Mouse (Mus musculus) midbrain, embryonic 13.5 days (tissue): Measurements from ENCODE around the gene N4bp1. TPM values are rescaled to one million over a fixed set of nuclear protein-coding genes. Genes with fewer than 3 reads are reported as not detected.

Experiments used
- ATAC-seq: fragments of 200-750 bp; cut with Nextera tagmentation; 2 replicates; pipeline ENCODE4 v1.8.0; 2017; ENCODE audit warnings: mild to moderate bottlenecking, moderate TSS enrichment, moderate library complexity
- H3K27ac ChIP-seq: fragments of 300-500 bp; sonication (generic); 2 replicates; pipeline ENCODE4 v1.5.1; 2015; ENCODE audit warnings: inconsistent platforms, mild to moderate bottlenecking, moderate library complexity
- H3K27me3 ChIP-seq: fragments of 300-500 bp; sonication (generic); 2 replicates; pipeline ENCODE4 v1.6.1; 2015; ENCODE audit warnings: mild to moderate bottlenecking, inconsistent platforms
- H3K36me3 ChIP-seq: fragments of 300-500 bp; sonication (generic); 2 replicates; pipeline ENCODE4 v1.6.1; 2015; ENCODE audit warnings: mild to moderate bottlenecking, inconsistent platforms
- H3K4me1 ChIP-seq: fragments of 300-500 bp; sonication (generic); replicated peaks from 2 replicates; pipeline ENCODE4 v1.6.1; 2015; ENCODE audit warnings: inconsistent platforms
- H3K4me2 ChIP-seq: fragments of 300-500 bp; sonication (generic); replicated peaks from 2 replicates; pipeline ENCODE4 v1.6.1; 2015; ENCODE audit warnings: moderate library complexity, mild to moderate bottlenecking, inconsistent platforms
- H3K4me3 ChIP-seq: fragments of 300-500 bp; sonication (generic); replicated peaks from 2 replicates; pipeline ENCODE4 v1.5.1; 2015; ENCODE audit warnings: mild to moderate bottlenecking, inconsistent platforms
- H3K9ac ChIP-seq: fragments of 300-500 bp; sonication (generic); replicated peaks from 2 replicates; pipeline ENCODE4 v1.6.1; 2015; ENCODE audit warnings: mild to moderate bottlenecking, inconsistent platforms
- H3K9me3 ChIP-seq: fragments of 300-500 bp; sonication (generic); 2 replicates; pipeline ENCODE4 v1.6.1; 2016; ENCODE audit warnings: mild to moderate bottlenecking, inconsistent platforms
- WGBS: fragments of 180-500 bp; shearing (Covaris S2); methylation state at CpG from one replicate; pipeline ENCODE4 v1.1.7; 2015; 5-methylcytosine and 5-hydroxymethylcytosine counted together
- polyA plus RNA-seq: library from polyadenylated mRNA; unstranded; fragments of >200 nt; fragmentation: Nextera tagmentation; extraction: Ambion mirVana; gene quantifications from 2 replicates; pipeline ENCODE4 v1.2.1, GENCODE M21; 2015

The N4bp1 gene
- polyA plus RNA-seq, 1 experiment from 2014 or later: 11.4 TPM

DNA sequence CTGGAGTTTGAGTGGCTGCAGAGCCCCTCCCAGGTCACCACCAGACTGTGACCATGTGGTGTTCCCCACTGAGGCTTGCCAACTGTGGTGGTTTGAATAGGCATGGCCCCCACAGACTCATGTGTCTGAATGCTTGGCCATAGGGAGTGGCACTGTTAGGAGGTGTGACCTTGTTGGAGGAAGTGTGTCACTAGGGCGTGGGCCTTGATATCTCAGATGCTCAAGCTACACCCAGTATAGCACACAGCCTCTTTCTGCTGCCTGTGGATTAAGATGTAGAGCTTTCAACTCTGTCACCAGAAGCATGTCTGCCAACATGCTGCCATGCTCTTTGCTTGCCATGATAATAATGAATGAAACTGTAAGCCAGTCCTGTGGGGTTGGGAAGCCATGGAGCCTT lies 51.1 kb downstream of the N4bp1 start:
- ATAC-seq: no peak
- Histone ChIP-seq H3K36me3 (peaks cover 4% of the 10 kb centered on the region; the same call in 1 of the 2 replicates), H3K27ac (no peak overlapping the region), H3K4me3 (no peak overlapping the region), H3K4me1 (no peaks in the 10 kb centered on the region), H3K9me3 (no peaks in the 10 kb centered on the region), H3K9ac (no peak overlapping the region), H3K27me3 (no peaks in the 10 kb centered on the region), H3K4me2 (no peak overlapping the region)
- WGBS: 100% methylated on average over 1 of the region's 1 CpGs

DNA sequence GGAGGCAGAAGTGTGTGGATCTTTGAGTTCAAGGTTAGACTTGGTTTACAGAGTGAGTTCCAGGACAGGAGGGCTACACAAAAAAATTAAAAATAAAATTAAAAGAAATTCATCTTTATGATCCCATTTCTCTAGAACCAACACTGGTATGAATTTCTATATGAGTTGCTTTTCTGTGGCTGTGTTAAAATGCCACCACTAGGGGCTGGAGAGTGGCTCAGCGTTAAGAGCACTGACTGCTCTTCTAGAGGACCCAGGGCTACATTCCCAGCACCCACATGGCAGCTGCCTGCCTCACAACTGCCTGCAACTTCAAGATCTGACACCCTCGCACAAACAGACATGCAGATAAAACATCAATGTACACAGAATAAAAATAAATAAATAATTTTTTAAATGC lies 56.1 kb downstream of the N4bp1 start:
- Histone ChIP-seq H3K27ac (no peak overlapping the region), H3K4me1 (peaks cover 4% of the 10 kb centered on the region), H3K9ac (no peak overlapping the region), H3K27me3 (no peaks in the 10 kb centered on the region), H3K36me3 (no peaks in the 10 kb centered on the region), H3K4me2 (no peak overlapping the region), H3K4me3 (no peak overlapping the region), H3K9me3 (no peaks in the 10 kb centered on the region)
- no peak for ATAC-seq
- 57% methylated on average over 2 of the region's 2 CpGs for WGBS

DNA sequence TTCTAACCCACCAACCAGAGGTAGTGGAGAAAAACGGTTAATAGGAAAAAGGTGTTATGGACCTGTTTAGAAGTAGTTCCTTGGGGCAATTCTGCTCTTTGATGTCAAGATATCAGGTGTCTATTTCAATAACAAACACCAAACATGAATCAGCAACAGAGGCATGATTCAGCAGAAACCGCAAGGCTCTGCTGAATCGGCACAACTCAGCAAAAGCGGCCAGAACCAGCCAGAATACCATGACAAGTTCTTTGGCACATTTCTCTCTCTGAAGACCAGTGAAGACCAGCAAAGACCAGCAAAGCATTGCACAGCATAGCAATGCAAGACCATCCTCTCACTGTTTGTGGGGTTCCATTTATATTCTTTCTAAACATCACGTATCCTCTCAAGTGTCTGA lies 57.9 kb downstream of the N4bp1 start:
- Histone ChIP-seq H3K4me1 (peaks cover 4% of the 10 kb centered on the region), H3K4me3 (no peak overlapping the region), H3K27me3 (no peaks in the 10 kb centered on the region), H3K4me2 (no peak overlapping the region), H3K27ac (no peak overlapping the region), H3K9me3 (no peaks in the 10 kb centered on the region), H3K9ac (no peak overlapping the region), H3K36me3 (no peaks in the 10 kb centered on the region)
- no peak for ATAC-seq
- WGBS: 95% methylated on average over 5 of the region's 5 CpGs

DNA sequence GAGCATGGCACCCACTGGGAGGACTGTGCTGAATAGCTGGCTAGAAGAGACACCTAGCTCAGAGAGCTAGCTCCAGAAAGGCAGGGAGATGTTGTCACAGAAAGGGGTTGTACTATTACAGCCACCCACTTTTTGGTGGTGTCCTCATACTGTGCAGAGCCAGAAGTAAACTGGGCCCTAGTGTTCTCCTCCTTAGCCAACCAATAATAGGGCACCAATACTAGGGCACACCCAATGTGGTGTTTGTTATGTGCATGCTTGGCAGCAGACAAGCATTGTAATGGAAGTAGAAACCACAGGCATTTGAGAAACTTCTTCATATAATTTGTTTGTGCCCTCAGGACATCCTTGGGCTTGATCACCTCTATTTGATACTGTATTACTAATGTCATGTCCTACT lies 58.5 kb downstream of the N4bp1 start:
- Histone ChIP-seq H3K4me1 (peaks cover 4% of the 10 kb centered on the region), H3K4me3 (no peak overlapping the region), H3K4me2 (no peak overlapping the region), H3K27me3 (no peaks in the 10 kb centered on the region), H3K27ac (no peak overlapping the region), H3K36me3 (no peaks in the 10 kb centered on the region), H3K9ac (no peak overlapping the region), H3K9me3 (no peaks in the 10 kb centered on the region)
- ATAC-seq: no peak

DNA sequence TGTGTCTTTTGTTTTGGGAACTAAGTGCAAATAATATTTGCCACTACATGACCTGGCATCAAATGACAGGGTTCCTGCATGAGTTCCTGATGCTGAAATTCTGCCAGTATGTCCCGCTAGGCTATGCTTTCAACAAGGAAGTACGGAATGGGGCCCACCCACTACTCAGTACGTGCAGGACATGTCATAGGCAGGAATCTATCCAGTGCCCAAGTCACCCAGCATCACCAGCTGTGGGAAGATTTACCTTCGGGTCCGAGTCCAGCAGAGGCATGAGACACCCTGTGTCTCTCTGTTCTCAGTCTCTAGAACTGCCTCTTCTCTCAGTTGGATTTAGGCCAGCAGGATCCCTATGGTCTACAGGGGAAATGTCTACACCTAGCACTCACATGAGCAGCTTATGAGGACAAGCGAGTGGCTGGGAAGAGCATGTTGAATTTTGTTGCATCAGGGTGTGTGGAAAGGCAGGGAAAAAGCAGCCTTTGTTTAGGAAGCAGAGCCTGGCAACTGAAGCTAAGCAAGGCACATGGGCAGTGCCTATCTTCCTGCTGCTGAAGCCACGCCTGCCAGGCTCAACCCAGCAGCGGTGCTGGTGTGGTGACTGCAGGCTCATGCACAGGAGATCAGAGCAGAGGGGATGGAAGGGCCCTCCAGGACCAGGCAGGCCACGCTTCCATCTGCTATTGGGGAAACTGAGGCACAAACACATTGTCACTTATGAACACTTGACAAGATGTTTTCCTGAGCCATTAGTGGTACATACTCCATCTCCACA lies 59.2 kb downstream of the N4bp1 start:
- Histone ChIP-seq H3K27me3 (no peaks in the 10 kb centered on the region), H3K4me3 (no peak overlapping the region), H3K4me2 (no peak overlapping the region), H3K9me3 (no peaks in the 10 kb centered on the region), H3K9ac (no peak overlapping the region), H3K27ac (no peak overlapping the region), H3K36me3 (no peaks in the 10 kb centered on the region), H3K4me1 (peaks cover 4% of the 10 kb centered on the region)
- ATAC-seq: no peak
- WGBS: 87% methylated on average over 9 of the region's 9 CpGs

DNA sequence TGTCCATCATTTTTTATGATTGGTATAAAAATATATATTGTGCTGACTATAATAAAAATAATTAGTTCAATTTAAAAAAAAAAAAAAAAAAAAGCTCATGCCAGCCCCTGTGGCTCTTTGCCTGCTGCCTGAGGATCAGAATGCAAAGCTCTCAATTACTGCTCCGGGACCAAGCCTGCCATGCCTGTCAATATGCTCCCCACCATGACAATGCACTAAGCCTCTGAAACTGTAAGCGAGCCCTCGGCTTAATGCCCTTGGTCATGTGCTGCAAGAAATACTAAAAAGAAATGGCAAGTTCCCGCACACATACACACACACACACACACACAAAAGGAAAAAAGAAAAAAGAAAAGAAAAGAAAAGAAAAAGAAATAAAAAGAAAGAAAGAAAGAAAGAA lies 60.3 kb downstream of the N4bp1 start:
- Histone ChIP-seq H3K4me2 (no peak overlapping the region), H3K9me3 (no peaks in the 10 kb centered on the region), H3K9ac (no peak overlapping the region), H3K4me1 (peaks cover 6% of the 10 kb centered on the region), H3K27me3 (no peaks in the 10 kb centered on the region), H3K4me3 (no peak overlapping the region), H3K27ac (no peak overlapping the region), H3K36me3 (no peaks in the 10 kb centered on the region)
- 11% methylated on average over 4 of the region's 4 CpGs for WGBS
- ATAC-seq: no peak

DNA sequence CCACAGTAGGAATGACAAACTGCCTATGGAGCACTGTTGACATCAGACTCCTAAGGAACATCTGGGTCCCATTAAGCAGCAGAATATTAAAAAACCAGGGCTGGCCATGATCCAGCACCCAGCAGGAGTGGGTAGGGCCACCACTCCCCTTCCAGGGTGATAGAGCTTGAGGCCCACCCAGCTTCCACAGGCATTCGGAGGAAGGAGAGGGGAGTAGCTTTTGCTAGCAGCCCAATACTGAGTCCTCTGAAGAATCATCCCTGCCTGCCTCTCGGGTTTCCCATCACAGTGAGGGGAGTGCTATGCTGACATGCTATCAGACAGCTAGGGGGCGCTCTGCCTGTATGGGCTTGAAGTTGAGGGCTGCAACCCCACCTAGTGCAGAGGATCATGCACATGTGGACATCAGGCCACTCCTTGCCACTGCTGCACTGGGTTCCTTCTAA lies 64.3 kb downstream of the N4bp1 start:
- Histone ChIP-seq H3K9me3 (no peaks in the 10 kb centered on the region), H3K4me3 (no peak overlapping the region), H3K27ac (no peak overlapping the region), H3K27me3 (no peaks in the 10 kb centered on the region), H3K4me2 (no peak overlapping the region), H3K9ac (no peak overlapping the region), H3K4me1 (peaks cover 6% of the 10 kb centered on the region), H3K36me3 (no peaks in the 10 kb centered on the region)
- no peak; the same call in 1 of the 2 replicates for ATAC-seq
- WGBS: 14% methylated on average over 3 of the region's 3 CpGs

DNA sequence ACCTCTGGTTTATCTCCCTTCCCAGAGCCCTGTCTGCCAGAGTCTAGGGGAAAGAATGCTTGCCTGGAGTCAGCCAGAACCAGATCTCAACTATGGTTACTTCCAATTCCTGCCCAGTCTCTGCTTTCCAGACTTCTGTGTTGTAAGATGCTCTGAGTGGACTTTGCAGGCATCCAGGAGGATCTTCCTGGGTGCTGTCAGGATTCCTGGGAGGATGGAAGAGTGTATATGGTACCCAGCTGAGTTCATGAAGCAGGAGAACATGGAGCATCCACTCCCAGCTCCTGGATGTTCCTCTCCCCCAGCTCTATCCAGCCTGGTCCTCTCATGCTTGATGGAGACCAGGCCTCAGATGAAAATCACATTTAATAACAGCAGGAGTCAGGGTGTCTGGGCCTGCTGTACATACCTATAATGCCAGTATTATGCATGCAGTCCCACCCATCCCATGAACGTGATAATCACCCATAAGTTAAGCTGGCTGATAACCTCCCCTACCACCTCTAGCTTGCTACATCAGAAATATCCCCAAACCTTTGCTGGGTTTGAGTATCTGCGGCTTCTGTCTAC lies 64.8 kb downstream of the N4bp1 start:
- no peaks in the 10 kb centered on the region for H3K27me3 ChIP-seq
- H3K4me2 ChIP-seq: no peak overlapping the region
- H3K27ac ChIP-seq: no peak overlapping the region
- peaks cover 5% of the 10 kb centered on the region for H3K4me1 ChIP-seq
- H3K9me3 ChIP-seq: no peaks in the 10 kb centered on the region
- no peaks in the 10 kb centered on the region for H3K36me3 ChIP-seq
- no peak overlapping the region for H3K9ac ChIP-seq
- 83% methylated on average over 2 of the region's 2 CpGs for WGBS
- ATAC-seq: no peak
- no peak overlapping the region for H3K4me3 ChIP-seq

DNA sequence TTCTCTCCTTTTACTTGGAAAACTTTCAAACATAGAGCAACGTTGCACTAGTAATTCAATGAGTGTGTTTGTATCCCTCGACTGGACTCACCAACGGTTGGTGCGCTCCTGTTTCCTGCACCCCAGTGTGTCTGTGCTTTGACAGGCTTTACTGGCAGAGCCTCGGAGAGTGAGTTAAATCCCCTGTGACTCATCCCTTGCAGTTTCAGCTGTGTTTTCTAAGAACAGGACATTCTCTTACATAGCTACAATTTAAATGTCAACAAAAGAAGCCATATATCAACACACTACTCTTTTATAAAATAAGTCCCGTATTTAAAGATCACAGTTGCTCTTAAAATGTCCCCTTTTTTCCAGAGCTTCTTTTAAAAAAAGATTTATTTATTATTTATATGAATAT lies 65.6 kb downstream of the N4bp1 start:
- Histone ChIP-seq H3K9me3 (no peaks in the 10 kb centered on the region), H3K4me3 (no peak overlapping the region), H3K27me3 (no peaks in the 10 kb centered on the region), H3K27ac (no peak overlapping the region), H3K36me3 (no peaks in the 10 kb centered on the region), H3K9ac (no peak overlapping the region), H3K4me1 (0 out of 2 replicates have a peak, but pooled peaks cover 2% of the 10 kb centered on the region), H3K4me2 (no peak overlapping the region)
- no peak for ATAC-seq
- 50% methylated on average over 6 of the region's 6 CpGs for WGBS

DNA sequence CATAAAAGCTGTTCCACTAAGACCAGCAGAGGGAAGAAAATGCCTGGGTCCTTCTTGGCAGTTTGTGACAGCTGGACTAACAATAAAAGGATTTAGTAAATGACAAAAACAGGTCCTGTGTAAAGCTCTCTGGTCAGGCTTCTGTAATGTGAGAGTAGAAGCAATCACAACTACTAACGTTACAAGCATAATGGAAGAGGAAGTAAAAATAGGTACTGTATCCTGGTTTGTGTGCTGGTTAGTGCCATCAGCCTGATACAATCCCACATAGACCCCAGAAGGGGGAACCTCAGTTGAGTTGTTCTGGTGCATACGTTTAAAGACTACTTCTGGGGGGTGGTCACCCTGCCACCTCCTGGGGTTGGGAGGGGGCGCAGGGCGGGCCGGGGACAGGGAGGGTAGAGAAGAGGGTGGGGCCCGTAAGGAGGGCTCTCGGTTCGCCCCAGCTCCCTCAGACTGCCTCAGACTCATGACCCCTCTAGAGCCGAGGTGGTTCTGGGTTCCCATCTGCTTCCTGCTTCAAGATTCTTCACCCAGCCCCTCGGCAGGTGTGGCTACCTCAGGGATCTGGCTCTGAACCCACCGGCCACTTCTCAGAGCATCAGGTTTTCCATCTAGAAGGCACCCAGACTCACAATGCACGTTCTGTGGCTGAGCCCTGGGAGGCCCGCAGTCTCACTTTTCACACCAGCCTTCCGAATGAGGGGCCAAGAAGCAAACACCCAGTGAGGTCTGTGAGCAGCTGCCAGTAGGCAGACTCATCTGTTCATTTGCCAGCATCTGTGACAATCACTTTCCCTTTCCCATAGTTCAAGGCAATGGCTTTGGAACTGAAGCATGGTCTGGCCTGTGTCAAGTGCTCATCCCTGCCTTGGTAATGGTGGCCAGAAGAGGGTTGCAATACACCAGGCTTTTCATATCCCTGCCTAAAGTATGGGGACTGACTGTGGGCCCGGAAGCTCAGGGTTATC lies 75.8 kb downstream of the N4bp1 start:
- Histone ChIP-seq H3K4me3 (no peak overlapping the region), H3K9ac (no peak overlapping the region), H3K27me3 (no peaks in the 10 kb centered on the region), H3K36me3 (no peaks in the 10 kb centered on the region), H3K4me1 (no peaks in the 10 kb centered on the region), H3K27ac (no peak overlapping the region), H3K4me2 (no peak overlapping the region), H3K9me3 (no peaks in the 10 kb centered on the region)
- 89% methylated on average over 15 of the region's 15 CpGs for WGBS
- ATAC-seq: no peak

DNA sequence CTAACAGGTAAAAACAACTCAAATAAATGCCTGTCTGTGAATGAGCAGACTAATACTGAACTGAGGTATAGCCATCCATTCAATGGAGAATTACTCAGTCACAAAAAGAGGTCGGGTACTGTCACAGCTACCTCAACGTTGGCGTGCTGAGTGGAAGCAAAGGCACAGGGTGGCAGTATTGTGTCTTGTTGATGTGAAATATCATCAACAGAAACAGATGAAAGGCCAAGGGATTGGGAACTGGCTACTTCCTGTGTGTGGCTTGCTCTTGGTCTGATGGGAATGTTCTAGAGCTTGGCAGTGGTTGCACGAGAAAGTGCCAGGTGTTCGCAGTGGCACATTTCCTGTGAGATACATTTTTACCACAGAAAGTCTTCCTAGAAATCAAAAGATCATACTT lies 76.8 kb downstream of the N4bp1 start:
- Histone ChIP-seq H3K4me1 (no peaks in the 10 kb centered on the region), H3K36me3 (no peaks in the 10 kb centered on the region), H3K9me3 (no peaks in the 10 kb centered on the region), H3K4me2 (no peak overlapping the region), H3K27ac (no peak overlapping the region), H3K9ac (no peak overlapping the region), H3K4me3 (no peak overlapping the region), H3K27me3 (no peaks in the 10 kb centered on the region)
- ATAC-seq: no peak
- WGBS: 78% methylated on average over 5 of the region's 5 CpGs

DNA sequence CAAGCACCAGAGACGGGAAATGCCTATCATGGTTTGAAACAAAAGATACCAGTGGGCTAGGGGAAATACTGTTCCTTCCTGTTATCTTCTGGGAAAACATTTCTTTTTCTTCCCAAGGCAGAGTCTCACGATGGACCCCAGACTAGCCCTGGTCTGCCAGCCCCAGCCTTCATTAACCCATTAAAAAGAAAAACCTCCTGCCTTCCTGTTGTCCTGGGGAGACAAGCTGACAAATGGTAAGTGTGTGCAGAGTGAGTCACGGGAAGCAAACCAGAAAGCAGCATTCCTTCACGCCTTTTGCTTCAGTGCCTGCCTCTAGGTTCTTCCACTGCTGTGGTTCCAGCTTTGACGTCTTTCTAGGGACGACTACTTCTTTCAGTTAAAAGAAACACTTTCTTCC lies 83.1 kb downstream of the N4bp1 start:
- 70% methylated on average over 6 of the region's 6 CpGs for WGBS
- no peaks in the 10 kb centered on the region for H3K36me3 ChIP-seq

More for the DNA sequence above, 83.1 kb downstream of the N4bp1 start:
- H3K27ac ChIP-seq: no peak overlapping the region
- no peaks in the 10 kb centered on the region for H3K9me3 ChIP-seq
- no peak overlapping the region for H3K4me3 ChIP-seq
- no peak for ATAC-seq
- H3K4me1 ChIP-seq: peaks cover 4% of the 10 kb centered on the region; the same call in 1 of the 2 replicates
- H3K9ac ChIP-seq: no peak overlapping the region
- no peaks in the 10 kb centered on the region for H3K27me3 ChIP-seq
- H3K4me2 ChIP-seq: no peak overlapping the region
